Mouse (Mus musculus) heart, adult 11 months (tissue): ENCODE measurements around the gene Gm20388.
"Not testable (repeated sequence)": the region's sequence is repeated elsewhere in the genome, so short reads cannot be mapped to it uniquely, and the experiment has no call there.

Experiments used
- DNase-seq: peaks from one replicate; pipeline ENCODE4 v3.0.0; 2022

Gene Gm20388

DNA sequence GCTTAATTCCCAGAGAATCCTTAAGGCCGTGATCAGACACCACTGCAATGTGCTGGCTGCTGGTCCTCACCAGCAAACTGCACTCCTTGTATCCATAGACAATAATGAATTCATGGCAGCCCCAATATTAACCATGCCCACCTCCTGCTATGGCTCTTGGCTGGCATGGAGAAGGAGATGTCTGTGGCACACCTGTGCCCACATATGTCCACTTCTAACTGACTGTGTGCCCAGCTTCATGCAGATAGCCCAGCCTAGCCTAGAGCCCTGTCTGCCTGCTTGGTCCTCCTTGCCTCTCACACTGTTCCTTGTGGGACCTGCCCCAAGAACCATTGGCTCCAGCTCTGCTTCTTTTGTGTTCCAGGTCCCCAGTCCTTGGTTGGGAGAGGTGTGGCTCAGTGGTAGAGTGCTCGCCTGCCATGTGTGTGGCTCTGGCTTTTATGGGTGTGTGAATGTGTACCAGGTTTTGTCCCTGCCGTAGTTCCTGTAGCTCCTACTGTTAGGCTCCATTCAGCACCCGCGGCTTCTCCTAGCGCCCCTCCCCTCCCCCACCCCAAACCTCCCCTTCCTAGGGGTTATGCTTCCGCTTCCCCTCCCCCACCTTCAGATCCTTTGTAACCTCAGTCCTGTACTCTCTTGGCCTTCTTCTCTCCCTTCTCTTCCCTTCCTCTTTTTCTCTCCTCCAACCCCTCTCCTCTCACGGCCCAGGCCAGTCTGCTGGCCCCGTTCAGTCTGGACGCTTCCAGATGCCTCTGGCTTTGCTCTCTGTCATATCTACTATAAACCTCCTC is 2646.8 kb downstream of the Gm20388 start:
- peak; percentile 91 for DNase-seq

GRCm38 (mm10) chr8:122558671-122559349 is 2648.2 kb downstream of the Gm20388 start:
- DNase-seq = peak; percentile 89

DNA sequence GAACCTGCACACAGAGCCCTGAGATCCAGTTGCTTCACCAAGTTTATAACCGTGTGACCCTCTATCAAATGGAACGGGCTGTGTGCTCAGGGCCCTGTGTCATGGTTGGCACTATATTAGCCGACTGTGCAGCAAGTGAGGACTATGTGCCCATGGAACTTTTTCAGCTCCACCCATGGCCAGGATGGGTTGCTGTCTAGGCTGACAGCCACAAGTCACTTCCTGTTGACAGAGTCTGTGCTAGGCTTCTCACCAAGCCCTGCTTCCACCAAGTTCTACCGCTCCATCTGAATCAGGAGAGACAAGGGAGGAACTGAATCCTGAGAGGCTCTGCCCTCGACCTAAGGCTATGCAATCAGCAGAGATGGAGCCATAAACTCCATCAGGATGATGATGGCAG is 2650.6 kb downstream of the Gm20388 start:
- peak; percentile 97 for DNase-seq

- DNase-seq = peak; percentile 93
Observed at GRCm38 (mm10) chr8:122564363-122565352, 2654.0 kb downstream of the Gm20388 start.

DNA sequence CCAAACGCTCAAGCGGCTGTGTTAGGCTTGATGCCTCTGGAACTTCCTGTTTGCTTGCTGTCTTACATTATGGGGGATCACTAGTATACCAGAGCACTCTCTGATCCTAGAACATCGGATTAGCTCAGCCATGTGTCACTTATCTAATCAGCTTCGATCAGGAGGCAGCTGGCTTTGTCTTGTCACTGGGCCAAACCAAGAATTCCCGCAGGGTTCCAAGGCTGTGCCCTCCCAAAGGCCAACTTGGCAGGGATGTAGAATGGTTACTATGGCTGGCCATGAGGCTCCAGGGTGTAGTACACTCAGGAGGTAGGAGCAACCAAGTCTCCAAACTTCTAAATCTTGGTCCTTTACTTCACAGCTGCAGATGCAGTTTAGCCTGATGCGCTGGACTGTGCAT is 2656.1 kb downstream of the Gm20388 start:
- DNase-seq = peak; percentile 97

GRCm38 (mm10) chr8:122567361-122568108 is 2656.9 kb downstream of the Gm20388 start, which contains the start of gene Cdt1:
TSS of gene Cdt1 (plus strand) at chr8:122568015.
- peak; percentile 100 for DNase-seq

GRCm38 (mm10) chr8:122568109-122568504 is 2657.5 kb downstream of the Gm20388 start:
- DNase-seq = no peak

- DNase-seq = peak; percentile 94
Observed at GRCm38 (mm10) chr8:122568881-122569309, 2658.3 kb downstream of the Gm20388 start.

- DNase-seq = no peak
Observed at GRCm38 (mm10) chr8:122569329-122569728, 2658.7 kb downstream of the Gm20388 start.

GRCm38 (mm10) chr8:122569996-122570395 is 2659.4 kb downstream of the Gm20388 start:
- DNase-seq = peak; percentile 91

DNA sequence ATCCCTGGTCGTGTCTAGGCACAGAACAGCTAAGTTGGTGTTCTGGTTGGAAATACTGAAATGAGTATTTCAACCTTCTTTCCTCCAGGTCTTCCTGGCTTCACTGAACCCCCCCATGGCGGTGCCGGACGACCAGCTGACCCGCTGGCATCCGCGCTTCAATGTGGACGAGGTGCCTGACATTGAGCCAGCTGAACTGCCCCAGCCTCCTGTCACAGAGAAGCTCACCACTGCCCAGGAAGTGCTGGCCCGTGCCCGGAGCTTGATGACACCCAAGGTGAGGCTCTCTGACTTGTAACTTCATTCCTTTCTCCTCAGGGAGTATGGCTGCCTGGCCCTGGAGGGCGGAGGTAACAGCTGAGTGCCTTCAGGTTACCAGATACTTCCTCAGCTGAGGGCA is 2660.5 kb downstream of the Gm20388 start:
- DNase-seq = no peak

- peak; percentile 91 for DNase-seq
Observed at GRCm38 (mm10) chr8:122571750-122572267, 2661.2 kb downstream of the Gm20388 start.

DNA sequence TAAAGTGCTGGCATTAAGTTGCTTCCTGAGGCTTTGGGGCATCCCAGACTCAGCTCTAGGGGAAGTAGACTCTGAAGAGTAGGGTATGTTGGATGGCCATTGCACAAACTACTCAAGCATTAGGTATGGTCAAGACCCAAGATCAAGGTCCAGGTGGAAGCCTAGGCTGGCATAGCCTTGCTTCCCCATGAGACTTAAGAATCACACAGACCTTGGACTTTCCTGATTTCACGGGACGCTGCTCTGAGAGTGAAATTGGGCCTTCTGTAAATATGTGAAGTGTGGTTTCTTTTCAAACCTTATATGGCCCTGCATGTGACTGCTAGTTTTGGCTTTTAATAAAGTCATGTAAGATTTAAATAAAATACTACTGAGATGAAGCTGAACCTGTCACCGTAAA is 2662.1 kb downstream of the Gm20388 start:
- DNase-seq = no peak

DNA sequence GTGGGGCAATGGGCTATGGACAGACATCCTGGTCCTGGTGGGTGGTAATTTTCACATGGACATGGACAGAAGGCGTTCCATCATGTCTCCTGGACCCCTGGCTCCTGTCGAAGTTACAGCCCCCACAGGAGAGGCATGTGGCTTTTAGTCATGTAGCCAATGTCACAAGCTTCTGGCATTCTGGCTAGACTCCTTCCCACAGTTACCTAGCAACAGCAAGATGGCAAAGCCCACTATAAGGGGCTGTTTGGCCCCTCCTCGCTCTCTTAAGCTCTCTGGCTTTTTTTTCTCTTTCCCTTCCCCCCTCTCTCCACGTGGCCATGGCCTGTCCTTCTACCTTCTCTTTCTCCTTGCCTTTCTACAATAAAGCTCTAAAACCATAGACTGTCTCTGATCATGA is 2662.5 kb downstream of the Gm20388 start:
- not testable (repeated sequence) for DNase-seq

DNA sequence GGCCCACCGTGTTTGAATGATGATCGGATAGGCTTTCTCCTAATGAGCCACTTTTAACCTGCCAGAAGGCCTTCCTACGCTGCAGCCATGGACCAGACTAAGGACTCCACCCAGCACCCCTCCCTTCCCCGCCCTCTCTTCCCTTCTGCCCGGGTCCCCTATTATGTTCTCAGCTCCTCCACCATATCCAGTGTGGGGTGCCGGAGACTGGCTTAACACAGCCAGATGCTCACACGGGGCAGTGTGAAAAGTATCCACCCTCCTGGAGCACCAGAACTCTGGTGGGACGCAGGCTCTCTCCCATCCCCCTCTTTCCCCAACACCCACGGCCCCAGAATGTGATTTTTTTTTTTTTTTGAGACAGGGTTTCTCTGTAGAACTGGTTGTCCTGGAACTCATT is 2662.9 kb downstream of the Gm20388 start:
- no peak for DNase-seq

- no peak for DNase-seq
Observed at GRCm38 (mm10) chr8:122574264-122574663, 2663.6 kb downstream of the Gm20388 start.

- DNase-seq = no peak
Observed at GRCm38 (mm10) chr8:122574667-122575251, 2664.1 kb downstream of the Gm20388 start.

DNA sequence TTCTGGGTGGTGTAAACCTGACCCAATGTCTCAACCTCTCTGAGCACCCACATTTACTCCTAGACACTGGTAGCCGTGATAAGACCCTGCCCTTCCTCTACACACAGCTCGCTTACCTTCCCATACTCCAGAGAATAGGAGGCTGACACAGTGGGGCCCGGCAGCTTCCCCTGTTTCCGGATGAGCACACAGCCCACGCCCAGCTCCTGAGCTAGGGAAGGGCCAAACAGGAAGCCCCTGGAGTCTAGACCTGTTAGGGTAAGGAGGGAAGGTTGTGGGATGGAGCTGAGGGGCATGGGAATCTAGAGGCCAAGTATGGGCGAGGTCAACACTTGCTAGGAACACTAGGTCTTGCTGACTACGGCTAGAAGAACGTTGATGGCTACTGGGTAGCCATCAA is 2664.6 kb downstream of the Gm20388 start:
- peak; percentile 94 for DNase-seq

GRCm38 (mm10) chr8:122575735-122576647 is 2665.3 kb downstream of the Gm20388 start:
- peak; percentile 94 for DNase-seq

DNA sequence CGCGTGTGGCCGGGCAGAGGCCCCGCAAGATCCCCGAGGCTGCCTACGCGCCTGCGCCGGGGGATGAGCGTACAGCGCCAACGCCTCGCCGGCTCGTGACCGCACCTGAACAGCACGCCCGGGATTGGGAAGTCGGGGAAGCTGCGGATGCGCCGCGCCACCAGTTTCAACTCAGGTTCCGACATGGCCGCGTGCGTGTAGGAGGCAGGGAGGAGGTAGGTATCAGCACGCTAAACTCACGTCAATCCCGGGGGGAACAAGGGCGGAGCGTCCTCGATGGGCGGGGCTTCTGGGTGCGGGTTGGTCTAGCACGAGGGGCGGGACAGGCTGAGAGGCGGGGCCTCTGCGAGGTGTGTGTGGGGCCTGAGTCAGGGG is 2666.0 kb downstream of the Gm20388 start, which contains the start of gene Aprt:
TSS of gene Aprt (minus strand) at position 262 of the 375 bp plus-strand sequence.
- peak; percentile 99 for DNase-seq
